Mouse (Mus musculus): ENCODE measurements around the gene Pklr.
"Not testable (repeated sequence)": the region's sequence is repeated elsewhere in the genome, so short reads cannot be mapped to it uniquely, and the experiment has no call there.

Pklr gene

DNA sequence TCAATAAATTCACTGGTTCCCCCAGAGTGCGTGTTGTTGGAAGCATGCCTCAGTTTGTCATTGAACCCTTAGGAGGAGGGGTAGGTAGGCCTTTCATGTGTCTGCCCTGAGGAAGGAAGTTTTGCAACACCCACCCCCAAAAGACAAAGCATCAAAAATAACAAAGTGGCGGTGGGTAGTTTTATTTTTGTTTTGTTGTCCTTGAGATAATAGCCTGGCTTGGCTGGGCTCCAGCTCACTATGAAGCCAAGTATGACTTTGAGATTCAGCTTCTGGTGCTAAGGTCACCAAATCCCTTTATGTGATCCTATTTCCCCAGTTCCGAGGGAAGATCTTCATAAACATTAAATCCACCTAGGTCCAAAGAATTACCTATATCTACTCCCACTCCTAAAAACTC, 11.7 kb upstream of the Pklr start:
- DNase-seq (ENCODE audit: low read depth): no peak

- no peak for DNase-seq (ENCODE audit: low read depth)
Observed at GRCm38 (mm10) chr3:89125981-89126380, 10.0 kb upstream of the Pklr start.

DNA sequence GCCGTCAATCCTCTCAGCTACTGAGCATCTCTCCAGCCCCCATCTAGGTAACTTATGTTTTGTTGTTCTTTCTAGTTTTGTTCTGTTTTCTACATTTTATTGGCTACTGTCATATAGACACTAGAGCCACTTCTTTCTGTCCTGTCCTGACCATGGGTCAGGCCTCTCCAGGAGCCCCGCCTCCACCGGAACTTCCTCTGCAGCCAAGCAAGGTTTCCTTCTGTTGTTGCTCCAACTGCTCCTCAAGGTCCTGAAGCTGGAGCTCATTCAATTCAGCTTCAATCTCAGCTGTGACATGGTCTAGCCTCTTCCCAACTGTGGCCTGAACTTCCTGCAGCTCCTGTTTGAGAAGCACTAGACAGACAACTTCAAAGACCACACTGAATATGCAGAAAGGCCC, 6.0 kb upstream of the Pklr start:
- DNase-seq (ENCODE audit: low read depth): no peak

- DNase-seq (ENCODE audit: low read depth): no peak
Observed at GRCm38 (mm10) chr3:89131816-89132215, 4.1 kb upstream of the Pklr start.

DNA sequence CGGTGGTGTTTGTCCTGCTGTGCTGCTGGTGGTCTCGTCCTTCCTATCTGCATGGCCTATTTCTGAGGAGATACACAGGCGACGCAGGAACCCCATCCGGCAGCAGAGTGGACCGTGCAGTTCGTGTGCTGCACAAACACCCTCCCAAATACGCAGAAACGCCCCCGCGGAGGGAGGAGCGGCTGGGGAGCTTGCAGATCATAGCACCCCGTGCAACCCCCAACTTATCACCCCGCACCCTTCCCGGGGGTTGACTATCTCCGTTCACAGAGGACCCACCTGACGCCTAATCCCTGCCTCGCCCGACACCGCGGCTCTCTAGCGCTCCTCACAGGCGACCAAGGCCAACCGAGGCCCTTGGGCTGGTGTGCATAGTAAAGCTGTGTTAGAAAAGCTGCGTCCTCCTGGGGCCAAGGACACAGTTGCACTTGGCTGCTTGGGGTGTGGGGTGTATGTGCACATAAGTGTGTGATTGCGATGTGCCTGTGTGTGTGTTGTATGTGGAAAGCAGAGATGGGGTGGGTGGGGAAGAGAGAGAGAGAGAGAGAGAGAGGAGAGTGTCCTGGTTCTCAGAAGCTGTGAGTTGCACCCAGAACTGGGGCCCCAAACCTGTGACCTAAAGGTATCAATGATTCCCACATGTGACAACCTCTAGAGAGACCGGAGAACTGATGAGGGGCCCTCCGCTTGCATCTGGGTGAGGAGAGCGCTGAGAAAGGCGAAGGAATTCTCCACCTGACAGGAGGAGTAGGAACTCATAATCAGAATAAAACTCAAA, 3.5 kb upstream of the Pklr start:
- DNase-seq (ENCODE audit: low read depth): peak; percentile 97

- no peak for DNase-seq (ENCODE audit: low read depth)
Observed at GRCm38 (mm10) chr3:89133063-89133450, 2.9 kb upstream of the Pklr start.

DNA sequence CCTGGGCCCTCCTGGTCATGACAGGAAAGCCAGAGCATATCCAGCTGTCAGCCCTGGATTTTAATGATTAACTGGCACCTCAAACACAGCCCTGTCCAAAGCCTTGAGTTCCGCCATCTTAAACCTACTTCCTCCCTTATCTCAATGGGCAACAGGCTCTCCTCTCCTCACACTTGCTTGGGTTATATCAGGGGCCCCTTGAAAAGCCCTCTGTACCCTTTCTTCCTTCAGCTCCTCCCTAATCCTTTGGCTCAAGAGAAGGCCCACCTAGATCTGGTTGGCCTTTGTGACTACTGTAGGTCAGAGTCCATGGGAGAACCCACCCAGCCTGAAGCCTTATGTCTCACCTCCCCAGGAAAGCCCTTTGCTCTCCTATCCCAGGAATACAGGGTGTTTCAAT, 2.2 kb upstream of the Pklr start:
- DNase-seq (ENCODE audit: low read depth): no peak

GRCm38 (mm10) chr3:89136365-89136764, 423 bp downstream of the Pklr start:
- peak; percentile 57 for DNase-seq (ENCODE audit: low read depth)

- DNase-seq (ENCODE audit: low read depth): no peak
Observed at GRCm38 (mm10) chr3:89144821-89145220, 8.9 kb downstream of the Pklr start.

DNA sequence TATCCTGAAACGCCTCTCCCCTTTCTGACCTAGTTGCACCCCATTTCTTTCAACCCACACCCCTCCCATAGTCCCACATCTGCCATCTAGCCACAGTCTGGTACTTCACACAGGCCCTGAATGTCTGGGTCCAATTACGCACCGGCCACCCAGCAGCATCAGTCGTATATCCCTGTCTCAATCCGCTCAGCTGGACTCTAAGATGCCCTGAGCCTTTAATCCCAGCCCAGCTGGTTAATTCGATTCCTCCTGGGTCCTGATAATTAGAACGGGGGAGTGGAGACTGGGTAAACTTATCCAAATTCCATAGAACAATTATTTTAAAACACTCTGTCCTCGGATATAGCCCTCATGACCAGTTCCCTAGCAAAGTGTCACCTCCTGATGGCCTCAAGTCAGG, 9.6 kb downstream of the Pklr start:
- DNase-seq (ENCODE audit: low read depth): no peak

GRCm38 (mm10) chr3:89147101-89147978, 11.4 kb downstream of the Pklr start:
- DNase-seq (ENCODE audit: low read depth): no peak

DNA sequence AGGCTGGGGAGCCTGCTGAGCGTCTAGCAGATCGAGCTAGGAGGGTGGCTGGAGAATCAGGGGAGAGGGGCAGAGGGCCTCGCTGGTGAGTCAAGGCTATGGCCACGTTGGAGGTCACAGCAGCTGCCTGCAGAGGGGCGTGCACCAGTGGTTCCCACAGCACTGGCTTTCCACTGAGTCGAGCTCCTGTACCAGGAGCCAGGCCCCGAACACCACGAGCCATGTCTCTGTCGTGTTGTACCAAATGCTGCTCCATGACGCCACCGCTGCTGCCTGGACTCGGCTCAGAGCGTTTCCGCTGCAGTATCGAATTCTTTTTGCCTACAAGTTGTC, 12.0 kb downstream of the Pklr start:
- no peak for DNase-seq (ENCODE audit: low read depth)

- no peak for DNase-seq (ENCODE audit: low read depth)
Observed at GRCm38 (mm10) chr3:89148567-89148966, 12.6 kb downstream of the Pklr start.

- no peak for DNase-seq (ENCODE audit: low read depth)
Observed at GRCm38 (mm10) chr3:89152084-89152835, 16.3 kb downstream of the Pklr start.

DNA sequence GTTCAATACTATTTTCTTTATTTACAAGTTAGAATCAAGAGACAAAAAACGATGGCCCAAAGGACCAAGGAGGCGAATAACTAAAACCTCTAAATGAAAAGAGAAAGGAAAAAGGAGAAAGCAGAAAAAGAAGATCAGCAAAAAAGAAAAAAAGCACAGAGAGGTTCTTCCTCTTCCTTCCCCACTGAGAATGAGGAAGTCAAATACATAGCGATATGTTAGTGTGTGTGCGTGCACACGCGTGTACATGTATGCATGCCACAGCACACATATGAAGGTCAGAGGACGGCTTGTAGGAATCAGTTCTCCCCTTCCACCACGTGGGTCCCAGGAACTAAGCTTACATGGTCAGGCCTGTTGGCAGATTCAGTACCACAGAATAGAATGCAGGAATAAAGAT, 21.0 kb downstream of the Pklr start:
- no peak for DNase-seq (ENCODE audit: low read depth)

- DNase-seq (ENCODE audit: low read depth): no peak
Observed at GRCm38 (mm10) chr3:89158651-89159050, 22.7 kb downstream of the Pklr start.

DNA sequence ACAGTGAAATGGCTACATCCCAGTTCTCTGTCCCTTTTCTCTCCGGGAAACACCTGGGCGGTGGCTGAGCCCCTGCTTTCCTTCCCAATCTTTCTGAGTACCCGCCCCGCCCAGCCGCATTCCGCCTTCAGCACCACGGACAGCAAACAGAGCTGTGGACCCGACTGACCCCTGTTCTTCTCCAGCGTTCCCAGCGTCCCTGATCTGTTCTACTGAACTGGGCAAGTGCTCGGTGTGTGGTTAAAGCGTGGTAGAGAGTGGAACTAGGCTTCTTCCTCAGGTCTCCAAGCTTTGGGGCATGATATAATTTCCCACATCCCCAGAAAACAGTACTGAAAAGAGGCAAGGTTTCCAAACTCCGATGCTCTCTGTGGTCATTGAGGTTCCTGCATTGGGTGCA, 23.3 kb downstream of the Pklr start:
- no peak for DNase-seq (ENCODE audit: low read depth)

DNA sequence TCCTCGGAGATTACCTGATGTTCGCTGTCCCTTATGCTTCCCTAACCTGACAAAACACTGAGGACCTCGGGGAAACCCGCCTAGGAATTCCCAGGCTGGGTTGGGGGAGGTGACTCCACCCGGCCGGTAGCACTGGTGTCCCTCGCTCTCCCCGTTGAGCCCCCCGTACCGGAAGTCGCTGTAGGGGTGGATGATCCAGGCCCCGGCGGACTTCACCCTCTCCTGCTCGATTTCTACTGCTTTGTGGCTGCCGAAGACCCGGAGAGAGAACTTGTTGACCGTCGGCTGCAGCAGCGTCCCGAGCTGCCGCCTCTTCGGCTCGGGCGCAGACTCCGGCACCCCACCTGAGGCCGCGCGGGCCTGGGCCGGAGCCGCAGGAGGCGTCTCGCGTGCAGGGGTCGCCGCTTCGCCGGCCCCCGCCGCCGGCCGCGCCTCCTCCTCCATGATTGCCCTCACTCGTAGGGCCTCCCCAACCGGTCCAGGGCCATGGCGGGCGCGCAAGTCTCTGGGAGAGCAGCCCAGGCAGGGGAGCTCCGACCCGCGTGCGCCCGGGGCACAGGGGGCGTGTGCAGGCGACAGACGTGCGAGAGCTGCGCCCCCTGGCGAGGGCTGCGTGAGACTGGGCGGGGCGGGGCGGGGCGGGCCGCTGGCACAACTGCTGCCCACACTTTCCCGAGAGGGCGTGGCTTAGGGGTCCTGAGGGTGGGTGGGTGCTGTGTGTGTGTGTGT, 23.8 kb downstream of the Pklr start, which contains the start of gene Hcn3:
Gene Hcn3 (minus strand): TSS at position 581 of the 729 bp plus-strand sequence.
- peak; percentile 71 for DNase-seq (ENCODE audit: low read depth)

DNA sequence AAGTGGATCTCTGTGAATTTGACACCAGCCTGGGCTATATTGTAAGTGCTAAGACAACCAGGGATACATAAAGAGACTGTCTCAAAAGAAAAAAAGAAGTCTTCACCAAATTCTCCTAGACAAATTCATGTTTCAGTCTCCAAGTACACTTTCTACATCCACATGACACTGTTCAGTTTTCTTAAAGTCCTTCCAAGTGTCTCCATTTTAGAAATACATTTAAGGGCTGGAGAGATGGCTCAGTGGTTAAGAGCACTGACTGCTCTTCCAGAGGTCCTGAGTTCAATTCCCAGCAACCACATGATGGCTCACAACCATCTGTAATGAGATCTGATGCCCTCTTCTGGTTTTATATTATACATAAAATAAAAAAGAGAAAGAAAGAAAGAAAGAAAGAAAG, 25.3 kb downstream of the Pklr start:
- DNase-seq (ENCODE audit: low read depth): not testable (repeated sequence)

DNA sequence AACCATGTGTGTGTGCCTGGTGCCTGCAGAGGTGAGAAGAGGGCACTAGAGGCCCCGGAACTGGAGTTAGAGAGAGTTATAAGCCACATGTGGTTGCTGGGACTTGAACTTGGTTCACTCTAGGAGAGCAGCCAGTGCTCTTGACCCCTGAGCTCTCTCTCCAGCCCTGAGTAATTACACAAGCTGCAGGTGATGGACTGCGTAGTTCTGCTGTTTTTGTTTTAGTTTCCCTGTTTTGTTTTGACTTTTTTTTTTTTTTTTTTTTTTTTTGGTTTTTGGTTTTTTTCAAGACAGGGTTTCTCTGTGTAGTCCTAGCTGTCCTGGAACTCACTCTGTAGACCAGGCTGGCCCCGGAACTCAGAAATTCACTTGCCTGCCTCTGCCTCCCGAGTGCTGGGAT, 25.8 kb downstream of the Pklr start:
- DNase-seq (ENCODE audit: low read depth): no peak

DNA sequence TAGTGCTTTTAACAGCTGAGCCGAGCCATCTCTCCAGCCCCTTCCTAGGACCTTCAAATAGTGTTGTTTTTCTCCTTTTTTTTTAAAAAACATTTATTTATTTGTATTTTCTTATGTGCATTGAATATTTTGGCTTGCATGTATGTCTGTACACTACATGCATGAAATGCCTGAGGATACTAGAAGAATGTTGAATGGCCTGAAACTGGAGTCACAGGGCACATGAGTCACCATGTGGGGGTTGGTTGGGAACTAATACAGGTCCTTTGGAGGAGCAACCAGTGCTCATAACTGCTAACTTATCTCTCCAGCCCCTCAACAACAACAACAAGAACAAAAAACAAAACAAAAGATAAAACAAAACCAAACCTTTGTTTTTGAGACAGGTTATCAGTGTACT, 27.2 kb downstream of the Pklr start:
- DNase-seq (ENCODE audit: low read depth): no peak

DNA sequence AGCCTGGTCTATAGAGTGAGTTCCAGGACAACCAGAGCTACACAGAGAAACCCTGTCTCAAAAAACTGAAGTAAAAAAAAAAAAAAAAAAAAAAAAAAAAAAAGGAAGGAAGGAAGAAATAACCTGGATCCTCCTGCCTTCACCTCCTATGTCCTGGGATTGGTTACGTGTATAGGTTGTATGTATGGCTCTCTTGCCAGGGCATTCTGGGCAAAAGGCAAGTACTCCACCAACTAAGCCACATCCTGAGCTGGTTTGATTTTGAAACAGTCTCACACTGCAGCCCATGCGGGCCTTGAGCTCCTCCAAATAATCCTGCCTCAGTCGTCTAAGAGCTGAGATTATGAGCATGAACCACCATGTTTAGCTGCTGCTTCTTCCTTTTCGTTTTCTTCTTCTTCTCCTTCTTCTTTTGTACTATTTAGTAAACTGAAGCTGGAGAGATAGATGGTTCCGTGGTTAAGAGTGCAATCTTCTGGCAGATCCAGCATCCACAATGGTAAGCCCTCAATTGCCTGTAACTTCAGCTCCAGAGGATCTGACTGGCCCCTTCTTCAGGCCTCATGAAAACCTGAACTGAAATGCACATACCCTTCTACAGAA, 27.8 kb downstream of the Pklr start:
- DNase-seq (ENCODE audit: low read depth): no peak
